Mouse (Mus musculus) kidney, adult 11 months (tissue): Measurements from ENCODE around the gene Zranb2.

ENCODE experiments used
- DNase-seq: peaks from one replicate; pipeline ENCODE4 v3.0.0; 2022

Zranb2 gene

GRCm38 (mm10) chr3:157579376-157579775 is 45.4 kb downstream of the Zranb2 start:
- DNase-seq: no peak

GRCm38 (mm10) chr3:157580299-157580698 is 46.3 kb downstream of the Zranb2 start:
- DNase-seq: no peak

GRCm38 (mm10) chr3:157581755-157582154 is 47.8 kb downstream of the Zranb2 start:
- DNase-seq: no peak

- no peak for DNase-seq
Observed at GRCm38 (mm10) chr3:157582626-157583405, 48.9 kb downstream of the Zranb2 start.

- DNase-seq: no peak
Observed at GRCm38 (mm10) chr3:157597837-157598379, 63.9 kb downstream of the Zranb2 start.
